Mouse (Mus musculus) myocyte (in vitro differentiated cells): ENCODE data around the gene Chst15.

Source experiments
- CEBPB ChIP-seq: IDR thresholded peaks from 2 replicates; pipeline ENCODE4 v1.6.1; 2011; ENCODE audit warnings: mild to moderate bottlenecking, moderate library complexity; ENCODE audit not compliant: poor library complexity, insufficient read depth, severe bottlenecking
- E2F4 ChIP-seq: IDR thresholded peaks from one replicate; pipeline ENCODE4 v1.6.1; 2011; ENCODE audit warnings: mild to moderate bottlenecking, control low read depth, moderate library complexity; ENCODE audit not compliant: insufficient read depth
- MAX ChIP-seq: IDR thresholded peaks from one replicate; pipeline ENCODE4 v1.6.1; 2011; ENCODE audit warnings: low read depth, mild to moderate bottlenecking, control low read depth
- MYOD1 ChIP-seq, 3 experiments: IDR thresholded peaks; one replicate each; pipeline ENCODE4 v1.6.1; 2011; ENCODE audit warnings: control low read depth in 2 of 3, low read depth in 2 of 3, mild to moderate bottlenecking in 2 of 3, moderate library complexity in 1 of 3; ENCODE audit not compliant: insufficient read length in 2 of 3, control insufficient read depth in 1 of 3
- MYOG ChIP-seq, 3 experiments: IDR thresholded peaks; one replicate each; pipeline ENCODE4 v1.6.1; 2011; ENCODE audit warnings: control low read depth in 2 of 3, low read depth in 2 of 3, mild to moderate bottlenecking in 2 of 3; ENCODE audit not compliant: insufficient read length in 2 of 3, control insufficient read depth in 1 of 3, insufficient read depth in 1 of 3
- POLR2A ChIP-seq: IDR thresholded peaks from one replicate; pipeline ENCODE4 v1.6.1; 2011; ENCODE audit warnings: low read depth, mild to moderate bottlenecking, control low read depth, moderate library complexity; ENCODE audit not compliant: insufficient read length
- POLR2AphosphoS2 ChIP-seq: IDR thresholded peaks from one replicate; pipeline ENCODE4 v1.6.1; 2011; ENCODE audit warnings: low read depth, control low read depth; ENCODE audit not compliant: insufficient read length
- REST ChIP-seq: IDR thresholded peaks from one replicate; pipeline ENCODE4 v1.6.1; 2011; ENCODE audit warnings: mild to moderate bottlenecking, control low read depth, moderate library complexity; ENCODE audit not compliant: insufficient read depth, insufficient read length
- TCF12 ChIP-seq: IDR thresholded peaks from one replicate; pipeline ENCODE4 v1.6.1; 2011; ENCODE audit warnings: mild to moderate bottlenecking, control low read depth; ENCODE audit not compliant: poor library complexity, insufficient read depth, severe bottlenecking
- TCF3 ChIP-seq: IDR thresholded peaks from one replicate; pipeline ENCODE4 v1.6.1; 2011; ENCODE audit warnings: low read depth, control low read depth; ENCODE audit not compliant: insufficient read length
- USF1 ChIP-seq: IDR thresholded peaks from one replicate; pipeline ENCODE4 v1.6.1; 2011; ENCODE audit warnings: low read depth, mild to moderate bottlenecking, control low read depth, moderate library complexity

DNA sequence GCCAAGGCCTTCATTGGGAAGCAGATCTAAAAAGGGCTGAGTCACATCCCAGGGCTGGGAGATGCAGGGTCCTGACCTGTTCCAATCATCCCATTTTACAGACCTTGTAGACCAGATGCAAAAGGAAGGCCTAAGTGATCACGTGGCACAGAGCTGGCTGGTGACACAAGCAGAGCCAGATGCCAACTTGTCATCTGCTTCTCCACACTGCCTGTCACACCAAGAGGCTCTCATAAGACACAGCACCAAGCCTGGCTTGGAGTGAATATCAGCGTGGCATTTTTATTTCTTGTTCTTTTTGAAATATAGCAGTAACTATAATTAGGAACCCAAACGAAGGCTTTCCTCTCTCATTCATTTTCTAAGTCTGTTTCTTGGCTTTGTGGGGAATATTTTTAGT is 52.3 kb downstream of the Chst15 start:
- TF ChIP-seq POLR2A (no peak), MAX (no peak), E2F4 (no peak), MYOD1 (IDR thresholded peaks at IDR 0.05; ENCODE audit: control insufficient read depth in 1 of 3, insufficient read length in 2 of 3, low read depth in 2 of 3) (no peak), USF1 (no peak), TCF12 (no peak), POLR2AphosphoS2 (no peak), CEBPB (no peak), REST (no peak), MYOG (IDR thresholded peaks at IDR 0.05; ENCODE audit: control insufficient read depth in 1 of 3, insufficient read depth in 1 of 3, insufficient read length in 2 of 3, low read depth in 2 of 3) (no peak), TCF3 (no peak)
